Mouse (Mus musculus): ENCODE measurements at regions not wholly inside any gene's neighbourhood (a gene's known extent, or its start where the extent isn't known, plus 50 kb on each side); places are given as distances from the start of the nearest gene placed in this dataset.

- no peak for DNase-seq (ENCODE audit: low spot score)
These were observed 200.3 kb downstream of the Zfp36l1 start for GRCm38 (mm10) chr12:79912281-79913063.

GRCm38 (mm10) chr12:79910884-79911759 is 201.7 kb downstream of the Zfp36l1 start:
- DNase-seq (ENCODE audit: low spot score): peak; percentile 80

- no peak for DNase-seq (ENCODE audit: low spot score)
These were observed 205.2 kb downstream of the Zfp36l1 start for GRCm38 (mm10) chr12:79907583-79907982.

- DNase-seq (ENCODE audit: low spot score): no peak
These were observed 206.0 kb downstream of the Zfp36l1 start for GRCm38 (mm10) chr12:79906738-79907365.

- no peak for DNase-seq (ENCODE audit: low spot score)
These were observed 206.7 kb downstream of the Zfp36l1 start for GRCm38 (mm10) chr12:79905828-79906737.

- DNase-seq (ENCODE audit: low spot score): no peak
These were observed 207.8 kb downstream of the Zfp36l1 start for GRCm38 (mm10) chr12:79904913-79905549.

GRCm38 (mm10) chr12:79902761-79903160 is 210.1 kb downstream of the Zfp36l1 start:
- no peak for DNase-seq (ENCODE audit: low spot score)

- DNase-seq (ENCODE audit: low spot score): no peak
These were observed 210.7 kb downstream of the Zfp36l1 start for GRCm38 (mm10) chr12:79902163-79902562.

GRCm38 (mm10) chr12:79898198-79898930 is 214.4 kb downstream of the Zfp36l1 start:
- peak; percentile 41 for DNase-seq (ENCODE audit: low spot score)

- DNase-seq (ENCODE audit: low spot score): no peak
These were observed 216.8 kb downstream of the Zfp36l1 start for GRCm38 (mm10) chr12:79895975-79896374.

- DNase-seq (ENCODE audit: low spot score): peak; percentile 68
These were observed 217.5 kb downstream of the Zfp36l1 start for GRCm38 (mm10) chr12:79895324-79895723.

- no peak for DNase-seq (ENCODE audit: low spot score)
These were observed 219.9 kb downstream of the Zfp36l1 start for GRCm38 (mm10) chr12:79892871-79893270.

- no peak for DNase-seq (ENCODE audit: low spot score)
These were observed 220.9 kb downstream of the Zfp36l1 start for GRCm38 (mm10) chr12:79891942-79892341.

- DNase-seq (ENCODE audit: low spot score): peak; percentile 45
These were observed 221.9 kb downstream of the Zfp36l1 start for GRCm38 (mm10) chr12:79890887-79891286.

- no peak for DNase-seq (ENCODE audit: low spot score)
These were observed 222.5 kb downstream of the Zfp36l1 start for GRCm38 (mm10) chr12:79890291-79890690.

- DNase-seq (ENCODE audit: low spot score): no peak
These were observed 224.0 kb downstream of the Zfp36l1 start for GRCm38 (mm10) chr12:79888812-79889211.

- DNase-seq (ENCODE audit: low spot score): no peak
These were observed 224.7 kb downstream of the Zfp36l1 start for GRCm38 (mm10) chr12:79888086-79888485.

GRCm38 (mm10) chr12:79887225-79887886 is 225.5 kb downstream of the Zfp36l1 start:
- DNase-seq (ENCODE audit: low spot score): no peak

- DNase-seq (ENCODE audit: low spot score): no peak
These were observed 226.3 kb downstream of the Zfp36l1 start for GRCm38 (mm10) chr12:79886494-79886893.

GRCm38 (mm10) chr12:79885286-79885685 is 227.5 kb downstream of the Zfp36l1 start:
- no peak for DNase-seq (ENCODE audit: low spot score)
